Mouse (Mus musculus) myocyte (in vitro differentiated cells): ENCODE data around the gene Dnah8. TPM values are rescaled to one million over a fixed set of nuclear protein-coding genes. Genes with fewer than 3 reads are reported as not detected.

ENCODE experiments used
- H3K27me3 ChIP-seq: one replicate; pipeline ENCODE4 v1.6.1; 2011; ENCODE audit not compliant: control insufficient read depth, insufficient read depth, insufficient read length
- H3K36me3 ChIP-seq: one replicate; pipeline ENCODE4 v1.6.1; 2011; ENCODE audit not compliant: control insufficient read depth, insufficient read depth
- H3K4me2 ChIP-seq: one replicate; pipeline ENCODE4 v1.6.1; 2011; ENCODE audit warnings: low read depth, control low read depth
- H3K4me3 ChIP-seq: one replicate; pipeline ENCODE4 v1.5.1; 2011; ENCODE audit warnings: mild to moderate bottlenecking, control low read depth, moderate library complexity
- H3K79me2 ChIP-seq: one replicate; pipeline ENCODE4 v1.6.1; 2011; ENCODE audit not compliant: control insufficient read depth, insufficient read depth
- H3ac ChIP-seq: one replicate; pipeline ENCODE4 v1.6.1; 2011; ENCODE audit not compliant: control insufficient read depth, insufficient read length
- CEBPB ChIP-seq: IDR thresholded peaks from 2 replicates; pipeline ENCODE4 v1.6.1; 2011; ENCODE audit warnings: mild to moderate bottlenecking, moderate library complexity; ENCODE audit not compliant: poor library complexity, insufficient read depth, severe bottlenecking
- E2F4 ChIP-seq: IDR thresholded peaks from one replicate; pipeline ENCODE4 v1.6.1; 2011; ENCODE audit warnings: mild to moderate bottlenecking, control low read depth, moderate library complexity; ENCODE audit not compliant: insufficient read depth
- MAX ChIP-seq: IDR thresholded peaks from one replicate; pipeline ENCODE4 v1.6.1; 2011; ENCODE audit warnings: low read depth, mild to moderate bottlenecking, control low read depth
- MYOD1 ChIP-seq, 3 experiments: IDR thresholded peaks; one replicate each; pipeline ENCODE4 v1.6.1; 2011; ENCODE audit warnings: control low read depth in 2 of 3, low read depth in 2 of 3, mild to moderate bottlenecking in 2 of 3, moderate library complexity in 1 of 3; ENCODE audit not compliant: insufficient read length in 2 of 3, control insufficient read depth in 1 of 3
- MYOG ChIP-seq, 3 experiments: IDR thresholded peaks; one replicate each; pipeline ENCODE4 v1.6.1; 2011; ENCODE audit warnings: control low read depth in 2 of 3, low read depth in 2 of 3, mild to moderate bottlenecking in 2 of 3; ENCODE audit not compliant: insufficient read length in 2 of 3, control insufficient read depth in 1 of 3, insufficient read depth in 1 of 3
- POLR2A ChIP-seq: IDR thresholded peaks from one replicate; pipeline ENCODE4 v1.6.1; 2011; ENCODE audit warnings: low read depth, mild to moderate bottlenecking, control low read depth, moderate library complexity; ENCODE audit not compliant: insufficient read length
- POLR2AphosphoS2 ChIP-seq: IDR thresholded peaks from one replicate; pipeline ENCODE4 v1.6.1; 2011; ENCODE audit warnings: low read depth, control low read depth; ENCODE audit not compliant: insufficient read length
- REST ChIP-seq: IDR thresholded peaks from one replicate; pipeline ENCODE4 v1.6.1; 2011; ENCODE audit warnings: mild to moderate bottlenecking, control low read depth, moderate library complexity; ENCODE audit not compliant: insufficient read depth, insufficient read length
- SRF ChIP-seq: IDR thresholded peaks from one replicate; pipeline ENCODE4 v1.6.1; 2011; ENCODE audit warnings: low read depth; ENCODE audit not compliant: control insufficient read depth, insufficient read length
- TCF12 ChIP-seq: IDR thresholded peaks from one replicate; pipeline ENCODE4 v1.6.1; 2011; ENCODE audit warnings: mild to moderate bottlenecking, control low read depth; ENCODE audit not compliant: poor library complexity, insufficient read depth, severe bottlenecking
- TCF3 ChIP-seq: IDR thresholded peaks from one replicate; pipeline ENCODE4 v1.6.1; 2011; ENCODE audit warnings: low read depth, control low read depth; ENCODE audit not compliant: insufficient read length
- USF1 ChIP-seq: IDR thresholded peaks from one replicate; pipeline ENCODE4 v1.6.1; 2011; ENCODE audit warnings: low read depth, mild to moderate bottlenecking, control low read depth, moderate library complexity
- polyA plus RNA-seq: library from polyadenylated mRNA; unstranded; fragments of >200 nt; fragmentation: generic; extraction: Trizol; gene quantifications from one replicate; pipeline ENCODE4 v1.2.1, GENCODE M21; 2012; ENCODE audit warnings: missing spikeins

The Dnah8 gene
- polyA plus RNA-seq, 1 experiment, result 0.08 TPM

- peaks cover 36% of the 10 kb centered on the region for H3K36me3 ChIP-seq
- H3ac ChIP-seq, result no peak overlapping the region
- no peak overlapping the region for H3K4me3 ChIP-seq
- H3K27me3 ChIP-seq, result no peaks in the 10 kb centered on the region
- no peak for TF ChIP-seq POLR2A
- no peak for TF ChIP-seq MYOG (IDR thresholded peaks at IDR 0.05; ENCODE audit: control insufficient read depth in 1 of 3, insufficient read depth in 1 of 3, insufficient read length in 2 of 3, low read depth in 2 of 3)
- no peak overlapping the region for H3K4me2 ChIP-seq
- H3K79me2 ChIP-seq, result peaks cover 37% of the 10 kb centered on the region
Observed at GRCm38 (mm10) chr17:30604296-30604695, 19.9 kb upstream of the Dnah8 start.

DNA sequence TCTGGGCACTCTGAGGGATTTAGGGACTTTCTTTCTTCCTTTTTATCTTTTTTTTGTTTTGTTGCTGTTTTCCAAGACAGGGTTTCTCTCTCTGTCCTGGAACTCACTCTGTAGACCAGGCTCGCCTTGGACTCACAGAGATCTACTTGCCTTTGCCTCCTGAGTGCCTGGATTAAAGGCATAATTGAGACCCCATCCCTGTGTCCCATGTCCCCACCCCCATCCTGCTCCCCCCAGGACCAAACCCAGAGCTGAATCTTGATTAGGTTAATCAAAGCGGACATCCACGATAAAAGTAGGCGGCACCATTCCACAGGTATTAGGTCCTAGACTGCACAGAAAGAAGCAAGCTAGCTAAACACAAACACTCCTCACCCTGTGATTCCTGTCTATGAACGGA is 19.2 kb upstream of the Dnah8 start:
- peaks cover 43% of the 10 kb centered on the region for H3K79me2 ChIP-seq
- no peak overlapping the region for H3K4me3 ChIP-seq
- TF ChIP-seq SRF, result no peak
- TF ChIP-seq TCF12, result no peak
- TF ChIP-seq E2F4, result no peak
- no peak for TF ChIP-seq CEBPB
- TF ChIP-seq MYOG (IDR thresholded peaks at IDR 0.05; ENCODE audit: control insufficient read depth in 1 of 3, insufficient read depth in 1 of 3, insufficient read length in 2 of 3, low read depth in 2 of 3), result no peak
- no peak for TF ChIP-seq POLR2AphosphoS2
- no peak for TF ChIP-seq REST
- TF ChIP-seq USF1, result no peak
- no peak for TF ChIP-seq MAX
- no peak for TF ChIP-seq MYOD1 (IDR thresholded peaks at IDR 0.05; ENCODE audit: control insufficient read depth in 1 of 3, insufficient read length in 2 of 3, low read depth in 2 of 3)
- TF ChIP-seq TCF3, result no peak
- TF ChIP-seq POLR2A, result no peak
- H3K27me3 ChIP-seq, result no peaks in the 10 kb centered on the region
- H3ac ChIP-seq, result no peak overlapping the region
- H3K36me3 ChIP-seq, result peaks cover 32% of the 10 kb centered on the region
- no peak overlapping the region for H3K4me2 ChIP-seq

- peaks cover 55% of the 10 kb centered on the region for H3K79me2 ChIP-seq
- TF ChIP-seq SRF (no peak), TCF3 (no peak), CEBPB (no peak), REST (no peak)
Observed at GRCm38 (mm10) chr17:30606206-30606605, 17.9 kb upstream of the Dnah8 start.

DNA sequence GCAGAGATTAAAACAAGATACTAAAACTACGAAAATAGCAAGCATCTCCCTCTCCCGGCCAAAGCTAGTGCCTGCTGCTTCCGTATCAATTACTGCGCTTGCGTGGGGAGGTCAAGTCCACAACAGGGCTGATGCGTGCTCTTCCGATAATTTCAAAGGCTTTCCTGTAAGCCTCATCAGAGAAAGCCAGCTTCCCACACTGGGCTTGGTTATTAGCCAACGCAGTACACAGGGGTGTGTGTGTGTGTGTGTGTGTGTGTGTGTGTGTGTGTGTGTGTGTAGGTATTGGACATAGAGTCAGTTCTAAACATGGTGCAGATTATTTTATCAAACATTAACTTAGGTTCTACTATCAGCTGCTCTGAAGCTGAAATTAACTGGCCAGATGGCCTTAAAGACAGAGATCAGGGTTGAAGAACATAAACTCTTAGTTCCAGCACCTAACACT is 17.5 kb upstream of the Dnah8 start:
- H3K79me2 ChIP-seq, result peaks cover 59% of the 10 kb centered on the region
- TF ChIP-seq USF1 (no peak), SRF (no peak), REST (no peak), TCF12 (no peak), MYOG (IDR thresholded peaks at IDR 0.05; ENCODE audit: control insufficient read depth in 1 of 3, insufficient read depth in 1 of 3, insufficient read length in 2 of 3, low read depth in 2 of 3) (no peak), CEBPB (no peak), POLR2A (no peak), MYOD1 (IDR thresholded peaks at IDR 0.05; ENCODE audit: control insufficient read depth in 1 of 3, insufficient read length in 2 of 3, low read depth in 2 of 3) (no peak), MAX (no peak), POLR2AphosphoS2 (no peak), TCF3 (no peak), E2F4 (no peak)
- peaks cover 29% of the 10 kb centered on the region for H3K36me3 ChIP-seq

More at GRCm38 (mm10) chr17:30606206-30606605, 17.9 kb upstream of the Dnah8 start:
- no peaks in the 10 kb centered on the region for H3K27me3 ChIP-seq
- no peak overlapping the region for H3ac ChIP-seq
- H3K4me3 ChIP-seq, result no peak overlapping the region
- H3K4me2 ChIP-seq, result no peak overlapping the region
- peaks cover 30% of the 10 kb centered on the region for H3K36me3 ChIP-seq

DNA sequence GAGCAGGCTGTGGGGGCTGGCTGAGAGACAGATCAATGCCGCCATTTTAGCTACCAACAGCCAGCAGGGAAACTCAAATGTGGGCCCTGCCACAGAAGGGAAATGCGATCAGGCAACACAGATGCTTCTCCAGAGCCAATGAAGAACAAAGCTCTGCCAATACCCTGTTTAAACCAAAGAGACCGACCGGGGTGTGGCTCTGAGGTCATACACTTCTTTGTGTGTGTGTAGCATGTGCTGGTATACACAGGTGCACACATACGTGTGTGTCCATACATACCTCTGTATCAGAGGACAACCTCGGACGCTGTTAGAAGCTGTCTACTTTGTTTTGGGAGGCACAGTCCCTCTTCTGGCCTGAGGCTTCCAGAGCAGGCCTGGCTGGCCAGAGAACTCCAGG is 16.8 kb upstream of the Dnah8 start:
- Histone ChIP-seq H3K4me2 (no peak overlapping the region), H3K79me2 (peaks cover 63% of the 10 kb centered on the region), H3ac (no peak overlapping the region), H3K4me3 (no peak overlapping the region), H3K27me3 (no peaks in the 10 kb centered on the region), H3K36me3 (peaks cover 23% of the 10 kb centered on the region)
- TF ChIP-seq REST (no peak), MYOG (IDR thresholded peaks at IDR 0.05; ENCODE audit: control insufficient read depth in 1 of 3, insufficient read depth in 1 of 3, insufficient read length in 2 of 3, low read depth in 2 of 3) (no peak), USF1 (no peak), SRF (no peak), POLR2A (no peak), POLR2AphosphoS2 (no peak), MAX (no peak)

More for the DNA sequence above, 17.5 kb upstream of the Dnah8 start:
- H3K4me3 ChIP-seq, result no peak overlapping the region
- no peak overlapping the region for H3ac ChIP-seq
- H3K4me2 ChIP-seq, result no peak overlapping the region
- no peaks in the 10 kb centered on the region for H3K27me3 ChIP-seq
